Mouse (Mus musculus): Measurements from ENCODE around the gene Gfm1. TPM values are rescaled to one million over a fixed set of nuclear protein-coding genes. Genes with fewer than 3 reads are reported as not detected.
A peak's percentile ranks its signal among the peaks of the same experiment; 100 is the strongest.

Gene Gfm1
- total RNA-seq (2021) = 100 to 1,000 TPM; 111 to 121 TPM
- long read RNA-seq, experiment 1, full-length matches to known transcripts = 90 of 103 reads
- long read RNA-seq, experiment 1, partial matches to known transcripts = 3 of 103 reads
- long read RNA-seq, experiment 1, other reads (novel, unspliced or antisense) = 10 of 103 reads
- long read RNA-seq, experiment 2, full-length matches to known transcripts = 121 of 138 reads
- long read RNA-seq, experiment 2, partial matches to known transcripts = 10 of 138 reads
- long read RNA-seq, experiment 2, other reads (novel, unspliced or antisense) = 7 of 138 reads

DNA sequence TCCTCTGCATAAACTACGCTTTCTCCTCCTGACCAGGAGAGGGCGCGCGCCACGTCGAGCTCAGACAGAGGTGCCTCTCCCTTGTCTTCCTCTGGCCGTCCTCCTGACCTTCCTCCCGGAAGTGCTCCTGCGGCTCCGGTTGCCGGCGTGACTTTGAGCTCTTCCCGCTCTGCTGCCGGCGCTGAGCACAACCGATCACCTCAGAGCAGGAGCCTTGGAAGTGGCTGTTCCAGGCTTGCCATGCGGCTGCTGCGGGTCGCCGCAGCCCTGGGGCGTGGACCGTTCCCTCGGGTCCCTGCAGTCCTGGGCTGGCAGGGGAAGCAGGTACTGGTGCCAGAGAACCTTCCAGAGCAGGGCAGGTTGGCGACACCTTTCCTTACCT, at the start of gene Gfm1:
Gene Gfm1, plus strand, starts transcription at position 98 of the 382 bp plus-strand sequence.
- peak; percentile 85 to 89 for DNase-seq (ENCODE audit: low spot score in 2 of 2)

DNA sequence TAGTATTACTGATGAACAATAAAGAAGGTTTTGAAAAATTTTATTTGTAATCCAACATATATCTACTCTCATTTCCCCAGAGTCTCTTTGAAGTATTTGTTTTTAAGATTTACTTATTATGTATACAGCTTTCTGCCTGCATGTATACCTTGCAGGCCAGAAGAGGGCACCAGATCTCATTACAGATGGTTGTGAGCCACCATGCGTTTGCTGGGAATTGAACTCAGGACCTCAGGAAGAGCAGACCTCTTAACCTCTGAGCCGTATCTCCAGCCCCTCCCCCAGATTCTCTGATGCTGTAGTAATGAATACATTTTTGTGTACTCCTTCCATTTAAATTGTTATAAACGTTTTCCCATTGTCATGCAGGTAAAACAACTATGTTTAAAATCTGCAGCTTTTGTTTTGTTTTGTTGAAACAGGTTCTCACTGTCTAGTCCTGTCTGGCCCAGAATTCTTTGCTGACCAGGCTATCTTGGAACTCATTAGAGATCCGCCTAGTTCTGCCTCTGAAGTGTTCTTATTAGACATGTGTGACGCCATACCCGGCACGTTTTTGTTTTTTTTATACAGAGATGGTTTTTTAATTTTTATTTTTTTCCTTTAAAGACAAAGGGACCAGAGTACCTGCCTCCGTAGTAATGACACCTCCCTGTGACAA, 428 bp upstream of the Gfm1 start:
- no peak for DNase-seq (ENCODE audit: low spot score in 2 of 2)

GRCm38 (mm10) chr3:67434011-67434410, 4.1 kb downstream of the Gfm1 start:
- no peak for DNase-seq (ENCODE audit: low spot score in 2 of 2)

GRCm38 (mm10) chr3:67447143-67447542, 17.2 kb downstream of the Gfm1 start:
- no peak for DNase-seq (ENCODE audit: low spot score in 2 of 2)

- no peak for DNase-seq (ENCODE audit: low spot score in 2 of 2)
Observed at GRCm38 (mm10) chr3:67449660-67450059, 19.8 kb downstream of the Gfm1 start.

GRCm38 (mm10) chr3:67450601-67451210, 20.8 kb downstream of the Gfm1 start:
- DNase-seq (ENCODE audit: low spot score in 2 of 2) = no peak

- DNase-seq (ENCODE audit: low spot score in 2 of 2) = no peak
Observed at GRCm38 (mm10) chr3:67459881-67460280, 30.0 kb downstream of the Gfm1 start.

- DNase-seq (ENCODE audit: low spot score in 2 of 2) = no peak
Observed at GRCm38 (mm10) chr3:67462015-67462414, 32.1 kb downstream of the Gfm1 start.

DNA sequence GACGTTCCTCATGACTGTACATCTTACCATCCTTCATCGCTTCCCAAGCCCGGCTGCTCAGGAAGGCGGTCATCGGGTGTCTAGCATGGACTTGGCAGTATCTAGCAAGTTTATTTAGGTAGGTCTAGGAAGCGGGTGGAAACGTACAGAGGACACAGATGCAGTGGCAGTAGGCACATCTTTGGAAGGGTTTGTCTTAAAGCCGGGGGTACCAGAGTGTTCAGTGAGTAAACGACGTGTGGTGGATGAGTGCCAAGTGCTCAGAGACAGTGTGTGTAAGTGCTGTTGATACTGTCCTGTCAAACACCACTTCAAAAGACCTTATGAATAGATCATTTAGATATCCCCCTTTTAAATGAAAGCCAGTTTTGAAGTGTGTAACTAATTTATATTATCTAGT, 32.7 kb downstream of the Gfm1 start:
- DNase-seq (ENCODE audit: low spot score in 2 of 2) = no peak

GRCm38 (mm10) chr3:67463001-67463400, 33.1 kb downstream of the Gfm1 start:
- DNase-seq (ENCODE audit: low spot score in 2 of 2) = no peak

DNA sequence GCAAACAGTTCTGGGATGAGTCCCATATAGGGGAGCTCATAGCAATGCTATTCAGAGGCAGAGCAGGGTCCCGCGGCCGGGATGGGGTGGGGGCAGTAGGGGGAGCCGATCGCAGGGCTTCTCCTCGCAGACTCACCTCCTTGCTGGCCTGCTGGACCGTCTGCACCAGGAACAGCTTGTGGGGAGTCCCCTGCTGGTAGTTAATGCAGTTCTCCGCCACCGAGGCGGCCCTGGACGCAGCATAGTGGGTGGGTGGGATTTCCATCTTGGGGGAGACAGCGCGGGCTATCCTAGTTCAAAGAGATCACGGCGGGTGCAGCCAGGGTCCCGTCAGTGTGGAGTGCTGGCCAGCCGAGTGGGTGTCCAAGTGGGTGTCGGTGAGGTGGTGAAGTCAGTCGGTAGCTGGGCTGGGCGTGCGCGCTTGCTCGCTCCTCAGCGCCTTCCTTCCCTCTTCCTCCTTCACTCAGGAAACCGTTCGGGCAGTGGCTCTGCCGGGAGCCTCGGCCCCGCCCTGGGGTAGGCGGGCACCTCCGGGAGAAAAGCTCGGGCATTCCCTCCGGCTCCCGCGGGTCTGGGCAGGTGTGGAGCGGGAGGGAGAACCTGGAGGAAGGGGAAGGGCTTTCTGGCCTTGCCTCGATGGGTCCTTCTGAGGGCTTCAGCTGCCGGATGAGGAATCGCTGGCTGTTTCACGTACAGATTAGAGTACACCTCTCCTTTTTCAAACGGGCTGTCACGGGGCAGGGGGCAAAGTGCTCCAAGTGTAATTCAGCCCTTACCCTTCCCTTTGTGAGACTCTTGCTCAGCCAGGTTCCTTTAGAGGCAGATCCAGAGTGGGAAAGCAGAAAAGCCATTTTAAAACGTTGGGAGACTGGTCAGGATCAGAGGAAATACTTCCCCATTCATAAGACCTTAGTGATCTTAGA, 33.8 kb downstream of the Gfm1 start, which contains the start of gene Lxn:
Gene Lxn, minus strand, starts transcription at position 477 of the 923 bp plus-strand sequence.
- peak; percentile 64 to 73 for DNase-seq (ENCODE audit: low spot score in 2 of 2)

DNA sequence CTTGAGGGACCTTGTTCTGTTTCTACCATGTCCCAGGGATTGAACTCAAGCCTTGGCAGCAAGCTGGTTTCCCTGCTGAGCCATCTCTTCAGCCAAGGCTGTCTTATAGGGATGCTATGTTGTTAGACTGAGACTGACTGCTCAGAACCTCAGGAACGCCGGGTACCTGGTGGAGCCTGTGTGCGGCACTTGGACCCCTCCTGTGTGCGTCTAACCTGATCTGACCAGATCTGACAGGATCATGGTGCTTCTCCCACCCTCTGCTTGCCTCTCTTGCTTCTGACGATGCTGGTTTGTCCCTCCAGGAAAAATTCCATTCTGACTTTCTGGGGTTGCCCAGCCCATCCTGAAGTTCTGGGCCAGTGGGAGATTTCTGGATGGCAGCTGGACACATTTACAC, 36.7 kb downstream of the Gfm1 start:
- DNase-seq (ENCODE audit: low spot score in 2 of 2) = no peak

GRCm38 (mm10) chr3:67467281-67467680, 37.4 kb downstream of the Gfm1 start:
- no peak for DNase-seq (ENCODE audit: low spot score in 2 of 2)

DNA sequence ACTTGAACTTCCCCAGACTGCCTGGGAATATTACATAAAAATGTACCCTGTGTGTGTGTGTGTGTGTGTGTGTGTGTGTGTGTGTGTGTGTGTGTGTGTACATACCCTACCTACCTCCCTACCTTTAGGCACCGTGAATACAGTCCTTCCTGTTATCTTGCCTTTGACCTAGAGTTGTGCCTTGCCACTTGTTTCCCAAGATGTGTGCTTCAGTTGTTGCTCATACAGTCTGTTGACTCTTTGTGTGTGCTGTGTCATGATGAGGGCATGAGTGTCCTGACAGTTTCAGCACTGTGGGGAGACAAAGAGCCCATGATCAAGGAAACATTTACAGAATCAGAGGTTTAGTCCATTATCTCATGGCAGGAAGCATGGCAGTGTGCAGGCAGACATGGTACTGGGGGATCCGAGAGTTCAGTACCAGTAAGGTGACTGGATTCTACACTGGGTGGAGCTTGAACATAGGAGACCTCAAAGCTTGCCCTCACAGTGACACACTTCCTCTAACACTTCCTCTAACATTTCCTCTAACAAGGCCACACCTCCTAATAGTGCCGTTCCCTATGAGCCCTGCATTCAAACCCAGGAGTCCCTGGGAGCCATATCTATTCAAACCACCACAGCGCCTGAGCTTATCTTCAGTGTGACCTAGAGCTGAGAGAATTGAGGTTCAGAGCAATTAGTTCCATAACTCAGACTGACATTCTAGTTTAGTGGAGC, 41.7 kb downstream of the Gfm1 start:
- no peak for DNase-seq (ENCODE audit: low spot score in 2 of 2)

DNA sequence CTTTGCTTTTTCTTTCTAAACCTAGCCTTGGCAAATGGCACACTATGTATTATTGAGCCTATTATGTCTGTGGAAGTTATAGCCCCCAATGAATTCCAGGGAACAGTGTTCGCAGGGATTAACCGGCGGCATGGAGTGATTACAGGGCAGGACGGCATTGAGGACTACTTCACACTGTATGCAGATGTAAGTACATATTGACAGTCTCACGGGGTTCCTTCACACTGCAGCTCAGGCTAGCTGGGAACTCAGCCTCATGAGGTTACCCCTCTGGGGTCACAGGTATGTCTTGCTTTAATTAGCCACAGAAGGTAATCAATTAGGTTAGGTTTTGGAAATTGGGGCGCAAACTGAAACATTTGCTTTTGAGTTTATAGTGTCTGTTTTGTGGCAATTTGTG, 43.5 kb downstream of the Gfm1 start:
- DNase-seq (ENCODE audit: low spot score in 2 of 2) = no peak

- no peak for DNase-seq (ENCODE audit: low spot score in 2 of 2)
Observed at GRCm38 (mm10) chr3:67479806-67480205, 49.9 kb downstream of the Gfm1 start.

- DNase-seq (ENCODE audit: low spot score in 2 of 2) = no peak
Observed at GRCm38 (mm10) chr3:67482400-67482799, 52.5 kb downstream of the Gfm1 start.

- DNase-seq (ENCODE audit: low spot score in 2 of 2) = no peak
Observed at GRCm38 (mm10) chr3:67485233-67485632, 55.3 kb downstream of the Gfm1 start.

DNA sequence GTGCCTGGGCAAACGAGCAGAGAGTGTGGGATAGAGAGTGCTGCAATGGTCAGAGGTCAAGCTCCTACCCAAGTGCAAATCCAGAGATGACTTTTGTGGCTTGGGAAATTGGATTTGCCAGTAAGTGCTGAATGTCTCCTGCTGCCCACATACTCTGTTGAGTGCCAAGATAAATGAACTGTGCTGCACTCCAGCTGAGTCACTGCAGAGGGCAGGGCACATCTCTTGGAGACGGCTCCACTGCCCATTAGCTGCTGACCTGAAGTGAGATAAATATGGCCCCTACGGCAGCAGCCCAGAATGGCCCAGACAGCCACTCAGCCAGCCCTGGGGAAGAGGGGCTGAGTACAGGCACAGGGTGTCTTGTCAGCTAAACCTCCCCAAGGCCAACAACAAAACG, 60.3 kb downstream of the Gfm1 start:
- DNase-seq (ENCODE audit: low spot score in 2 of 2) = no peak

DNA sequence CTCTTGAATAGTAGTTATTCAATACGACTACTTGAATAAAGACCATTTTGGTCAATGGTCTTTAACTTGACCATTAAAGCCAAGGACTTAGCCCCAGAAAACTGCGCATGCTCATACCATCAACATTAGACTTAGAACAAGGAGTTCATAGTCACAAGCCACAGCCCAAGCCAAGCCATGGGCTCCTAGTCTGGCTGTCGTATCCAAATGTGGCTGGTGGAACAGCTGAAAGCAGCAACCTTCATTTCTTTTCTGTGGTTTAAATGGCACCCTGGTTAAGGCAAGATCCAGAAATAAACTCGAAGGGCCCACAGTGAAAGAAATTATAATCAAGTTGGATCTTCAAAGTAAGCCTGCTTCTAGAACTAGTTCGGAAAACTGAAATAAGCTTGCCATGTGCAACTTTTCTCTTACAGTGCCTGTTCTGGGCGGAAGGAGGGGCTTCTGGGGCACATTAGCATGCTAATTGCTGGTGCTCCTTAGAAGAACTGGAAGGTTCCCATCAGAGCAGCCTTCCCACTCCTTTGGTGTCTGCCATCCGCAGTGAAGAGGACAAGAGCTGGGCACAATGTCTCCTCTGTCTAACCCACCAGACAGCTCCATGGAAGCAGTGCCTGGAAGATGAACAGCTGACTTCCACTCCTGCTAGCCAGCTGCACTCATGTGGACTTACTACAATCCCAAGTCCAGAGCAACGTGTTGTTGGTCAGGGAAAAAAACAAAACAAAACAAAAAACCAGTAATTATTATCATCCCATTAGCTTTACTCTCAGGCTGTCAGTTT, 62.4 kb downstream of the Gfm1 start:
- DNase-seq (ENCODE audit: low spot score in 2 of 2) = no peak

All from adrenal gland, adult 18-20 months (tissue).